Mouse (Mus musculus) ES-Bruce4 (cell line): ENCODE measurements around the gene Maml3. TPM values are rescaled to one million over a fixed set of nuclear protein-coding genes. Genes with fewer than 3 reads are reported as not detected.

Source experiments
- H3K27ac ChIP-seq: 2 replicates; pipeline ENCODE4 v1.5.1; 2012; ENCODE audit warnings: low read length, inconsistent platforms; ENCODE audit not compliant: insufficient read depth
- H3K27me3 ChIP-seq: 2 replicates; pipeline ENCODE4 v1.6.1; 2012; ENCODE audit warnings: mild to moderate bottlenecking, low read length, inconsistent platforms; ENCODE audit not compliant: control insufficient read depth, poor library complexity, insufficient read depth, severe bottlenecking
- H3K36me3 ChIP-seq: 2 replicates; pipeline ENCODE4 v1.6.1; 2012; ENCODE audit warnings: inconsistent platforms, mild to moderate bottlenecking, low read length, moderate library complexity; ENCODE audit not compliant: control insufficient read depth, poor library complexity, insufficient read depth, severe bottlenecking
- H3K4me1 ChIP-seq: one replicate; pipeline ENCODE4 v1.8.1; 2011; ENCODE audit warnings: low read length; ENCODE audit not compliant: control insufficient read depth, insufficient read depth
- H3K4me3 ChIP-seq: 2 replicates; pipeline ENCODE4 v1.5.1; 2011; ENCODE audit warnings: low read depth, mild to moderate bottlenecking, low read length
- H3K9ac ChIP-seq: 2 replicates; pipeline ENCODE4 v1.6.1; 2012; ENCODE audit warnings: low read depth, mild to moderate bottlenecking, inconsistent platforms; ENCODE audit not compliant: poor library complexity, severe bottlenecking
- H3K9me3 ChIP-seq: replicated peaks from 2 replicates; pipeline ENCODE4 v1.6.1; 2012; ENCODE audit warnings: mild to moderate bottlenecking, low read length, inconsistent platforms; ENCODE audit not compliant: control insufficient read depth, poor library complexity, insufficient read depth, severe bottlenecking
- CTCF ChIP-seq: IDR thresholded peaks from one replicate; pipeline ENCODE4 v1.8.1; 2011; ENCODE audit warnings: low read depth, low read length
- EP300 ChIP-seq: IDR thresholded peaks from 2 replicates; pipeline ENCODE4 v1.6.1; 2011; ENCODE audit warnings: low read depth, low read length; ENCODE audit not compliant: insufficient read depth
- POLR2A ChIP-seq: IDR thresholded peaks from one replicate; pipeline ENCODE4 v1.8.1; 2011; ENCODE audit warnings: low read length; ENCODE audit not compliant: insufficient read depth
- polyA plus RNA-seq: library from polyadenylated mRNA; stranded (reverse); fragments of >200 nt; gene quantifications from 2 replicates; pipeline ENCODE4 v1.2.4, GENCODE M21; 2011; ENCODE audit warnings: low read depth; ENCODE audit not compliant: missing spikeins, insufficient read depth, insufficient read length

Maml3 gene
- polyA plus RNA-seq, 1 experiment: 5.7 TPM

- Histone ChIP-seq H3K9me3 (no peaks in the 10 kb centered on the region), H3K9ac (no peak overlapping the region), H3K36me3 (no peaks in the 10 kb centered on the region), H3K4me3 (no peak overlapping the region), H3K27me3 (no peaks in the 10 kb centered on the region; the same call in 1 of the 2 replicates), H3K27ac (no peak overlapping the region), H3K4me1 (no peaks in the 10 kb centered on the region)
- TF ChIP-seq EP300: 0 out of 2 replicates have a peak, but pooled peaks have one; percentile 40
- TF ChIP-seq POLR2A: no peak
- TF ChIP-seq CTCF: no peak
Measured at GRCm38 (mm10) chr3:52027972-52028371, 76.9 kb downstream of the Maml3 start.

GRCm38 (mm10) chr3:52022486-52022885 is 82.4 kb downstream of the Maml3 start:
- TF ChIP-seq CTCF (no peak), POLR2A (no peak), EP300 (no peak)
- no peak overlapping the region for H3K4me3 ChIP-seq
- no peaks in the 10 kb centered on the region; the same call in 1 of the 2 replicates for H3K27me3 ChIP-seq
- H3K4me1 ChIP-seq: peaks cover 2% of the 10 kb centered on the region
- no peaks in the 10 kb centered on the region for H3K36me3 ChIP-seq
- no peak overlapping the region for H3K9ac ChIP-seq
- no peak overlapping the region for H3K27ac ChIP-seq
- H3K9me3 ChIP-seq: no peaks in the 10 kb centered on the region

GRCm38 (mm10) chr3:52018103-52018439 is 86.8 kb downstream of the Maml3 start:
- TF ChIP-seq EP300 (no peak), CTCF (no peak), POLR2A (no peak)
- H3K9ac ChIP-seq: no peak overlapping the region
- no peak overlapping the region for H3K27ac ChIP-seq
- peaks cover 2% of the 10 kb centered on the region for H3K4me1 ChIP-seq
- H3K36me3 ChIP-seq: no peaks in the 10 kb centered on the region
- H3K4me3 ChIP-seq: no peak overlapping the region
- H3K9me3 ChIP-seq: no peaks in the 10 kb centered on the region
- no peaks in the 10 kb centered on the region; the same call in 1 of the 2 replicates for H3K27me3 ChIP-seq

- TF ChIP-seq CTCF: no peak
- no peak for TF ChIP-seq POLR2A
- TF ChIP-seq EP300: no peak
- Histone ChIP-seq H3K27ac (no peak overlapping the region), H3K9ac (no peak overlapping the region), H3K4me3 (no peak overlapping the region), H3K27me3 (no peaks in the 10 kb centered on the region; the same call in 1 of the 2 replicates), H3K36me3 (no peaks in the 10 kb centered on the region), H3K9me3 (no peaks in the 10 kb centered on the region), H3K4me1 (peaks cover 2% of the 10 kb centered on the region)
Measured at GRCm38 (mm10) chr3:52017439-52018102, 87.3 kb downstream of the Maml3 start.

GRCm38 (mm10) chr3:52016178-52016577 is 88.7 kb downstream of the Maml3 start:
- H3K27me3 ChIP-seq: no peaks in the 10 kb centered on the region; the same call in 1 of the 2 replicates
- H3K27ac ChIP-seq: no peak overlapping the region
- TF ChIP-seq POLR2A (no peak), CTCF (no peak), EP300 (no peak)

GRCm38 (mm10) chr3:52015556-52015955 is 89.3 kb downstream of the Maml3 start:
- TF ChIP-seq EP300 (no peak), POLR2A (no peak), CTCF (no peak)
- H3K9me3 ChIP-seq: no peaks in the 10 kb centered on the region
- no peaks in the 10 kb centered on the region for H3K36me3 ChIP-seq
- no peaks in the 10 kb centered on the region for H3K27me3 ChIP-seq
- no peaks in the 10 kb centered on the region for H3K4me1 ChIP-seq
- H3K27ac ChIP-seq: no peak overlapping the region
- H3K4me3 ChIP-seq: no peak overlapping the region
- no peak overlapping the region for H3K9ac ChIP-seq

More at GRCm38 (mm10) chr3:52016178-52016577, 88.7 kb downstream of the Maml3 start:
- no peaks in the 10 kb centered on the region for H3K9me3 ChIP-seq
- no peak overlapping the region for H3K4me3 ChIP-seq
- H3K9ac ChIP-seq: no peak overlapping the region
- no peaks in the 10 kb centered on the region for H3K4me1 ChIP-seq
- H3K36me3 ChIP-seq: no peaks in the 10 kb centered on the region
